In the genomic region with DNA sequence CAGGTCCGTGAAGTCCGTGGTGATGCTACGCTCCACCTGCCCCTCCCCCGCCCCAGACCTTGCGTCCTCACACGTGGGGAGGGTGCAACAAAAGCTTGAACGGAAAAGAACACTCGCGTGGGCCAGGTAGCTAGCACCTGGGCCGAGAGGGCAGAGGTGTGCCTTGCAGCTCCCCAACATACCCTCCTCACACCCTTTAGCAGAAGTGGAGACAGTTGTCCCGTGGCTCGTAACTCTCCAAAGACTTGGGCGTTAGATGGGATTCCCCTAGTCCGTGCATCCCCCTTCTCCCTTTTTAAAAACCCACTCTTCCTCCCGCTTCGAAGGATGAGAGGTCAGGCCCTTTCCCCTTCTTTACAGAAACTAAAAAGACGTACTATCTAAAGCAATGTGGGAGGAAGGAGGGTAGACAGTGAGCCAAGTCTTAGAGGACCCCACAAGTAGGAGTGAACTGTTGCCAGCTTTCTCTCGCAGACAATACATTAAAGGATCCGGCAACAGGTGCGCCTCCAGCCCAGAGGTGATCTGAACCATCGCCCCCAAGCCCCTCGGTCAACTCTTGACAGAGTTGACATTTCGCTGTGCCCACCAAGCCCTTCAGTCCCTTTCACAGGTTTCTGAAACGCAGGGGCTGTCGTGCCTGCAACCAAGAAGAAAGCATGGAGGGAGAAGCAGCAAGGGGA, we compare ENCODE assay signal across 8 mouse cellular contexts. TPM values are rescaled to one million over a fixed set of nuclear protein-coding genes. Genes with fewer than 3 reads are reported as not detected.
DNase-seq lines count a peak whose midpoint lies in the region; ATAC-seq and TF ChIP-seq lines count a peak whose summit lies in the region.

No protein-coding gene starts in this region.

- peak overlapping the region; percentile 100 for H3K4me2 ChIP-seq in heart, embryonic 11.5 days
- peak overlapping the region; percentile 98 for H3K4me2 ChIP-seq in forebrain, embryonic 12.5 days
- H3K4me2 ChIP-seq in limb, embryonic 15.5 days = peak overlapping the region; percentile 98

- no peak for ATAC-seq in heart, embryonic 11.5 days (replicated peaks; ENCODE audit: insufficient number of reproducible peaks, low FRiP score, low TSS enrichment)
- ATAC-seq in G1E (ENCODE audit: extremely low read depth, insufficient number of reproducible peaks, low FRiP score, poor library complexity, severe bottlenecking) = 0 out of 2 replicates have a peak, but pooled peaks have one; percentile 0
- peak; percentile 1; the same call in 1 of the 2 replicates for ATAC-seq in forebrain, embryonic 12.5 days (ENCODE audit: low FRiP score)
- no peak for ATAC-seq in limb, embryonic 15.5 days (ENCODE audit: insufficient number of reproducible peaks, low FRiP score, low TSS enrichment, low read depth)

- TF ChIP-seq CTCF in G1E (IDR thresholded peaks at IDR 0.05; ENCODE audit: low read depth, low read length) = no peak
- no peak for TF ChIP-seq CTCF in small intestine, adult 2 months (IDR thresholded peaks at IDR 0.05; ENCODE audit: extremely low read depth, insufficient read length, insufficient replicate concordance, low read depth, low read length)

- intact Hi-C loops in heart, postnatal 25 days (cut with DNase I) = loop anchor here (5.0 kb wide), 2 partner anchors 187 to 202 kb away; no protein-coding TSS in a partner anchor

- peak overlapping the region; percentile 85 for H3K4me3 ChIP-seq in heart, embryonic 11.5 days (ENCODE audit: low read depth, low read length)
- H3K4me3 ChIP-seq in G1E (ENCODE audit: low read depth, low read length) = peak overlapping the region; percentile 89
- H3K4me3 ChIP-seq in forebrain, embryonic 12.5 days (replicated peaks) = peak overlapping the region; percentile 83
- peak overlapping the region; percentile 68 for H3K4me3 ChIP-seq in limb, embryonic 15.5 days
- H3K4me3 ChIP-seq in small intestine, adult 2 months (ENCODE audit: low read depth, low read length) = peak overlapping the region; percentile 80

- H3K36me3 ChIP-seq in heart, embryonic 11.5 days (ENCODE audit: control insufficient read depth, insufficient read depth, low read length) = no peaks in the 10 kb centered on the region
- peaks cover 18% of the 10 kb centered on the region for H3K36me3 ChIP-seq in G1E (replicated peaks)
- no peaks in the 10 kb centered on the region for H3K36me3 ChIP-seq in forebrain, embryonic 12.5 days (replicated peaks)
- no peaks in the 10 kb centered on the region for H3K36me3 ChIP-seq in limb, embryonic 15.5 days
- no peaks in the 10 kb centered on the region for H3K36me3 ChIP-seq in small intestine, adult 2 months (ENCODE audit: control insufficient read depth, insufficient read depth, low read length)

- WGBS in heart, embryonic 11.5 days (ENCODE audit: insufficient replicate concordance) = under 1% methylated on average over 25 of the region's 25 CpGs
- WGBS in forebrain, embryonic 12.5 days = under 1% methylated on average over 25 of the region's 25 CpGs
- under 1% methylated on average over 25 of the region's 25 CpGs for WGBS in limb, embryonic 15.5 days
- under 1% methylated on average over 25 of the region's 25 CpGs for WGBS in small intestine, adult 2 months

- H3K4me1 ChIP-seq in heart, embryonic 11.5 days (ENCODE audit: control insufficient read depth, insufficient read depth, low read length) = peaks cover 5% of the 10 kb centered on the region
- peaks cover 33% of the 10 kb centered on the region for H3K4me1 ChIP-seq in G1E (ENCODE audit: insufficient read depth, low read depth, low read length)
- H3K4me1 ChIP-seq in forebrain, embryonic 12.5 days = peaks cover 29% of the 10 kb centered on the region
- H3K4me1 ChIP-seq in limb, embryonic 15.5 days = peaks cover 31% of the 10 kb centered on the region; the same call in 1 of the 2 replicates
- peaks cover 2% of the 10 kb centered on the region; the same call in 1 of the 2 replicates for H3K4me1 ChIP-seq in small intestine, adult 2 months (ENCODE audit: control insufficient read depth, insufficient read depth, insufficient read length, low read length)

- peak overlapping the region; percentile 79 for H3K9ac ChIP-seq in heart, embryonic 11.5 days (ENCODE audit: low read depth, low read length)
- peak overlapping the region; percentile 72 for H3K9ac ChIP-seq in forebrain, embryonic 12.5 days
- H3K9ac ChIP-seq in limb, embryonic 15.5 days = peak overlapping the region; percentile 54; the same call in 1 of the 2 replicates

- no peaks in the 10 kb centered on the region for H3K9me3 ChIP-seq in heart, embryonic 11.5 days (replicated peaks; ENCODE audit: control insufficient read depth, low read length)
- 0 out of 2 replicates have a peak, but pooled peaks cover 6% of the 10 kb centered on the region for H3K9me3 ChIP-seq in G1E (replicated peaks)
- 0 out of 2 replicates have a peak, but pooled peaks cover 2% of the 10 kb centered on the region for H3K9me3 ChIP-seq in forebrain, embryonic 12.5 days
- no peaks in the 10 kb centered on the region for H3K9me3 ChIP-seq in limb, embryonic 15.5 days

- peaks cover 33% of the 10 kb centered on the region for H3K27me3 ChIP-seq in heart, embryonic 11.5 days (ENCODE audit: control insufficient read depth, insufficient read depth, low read length)
- no peaks in the 10 kb centered on the region for H3K27me3 ChIP-seq in G1E (ENCODE audit: insufficient read depth, low read length)
- H3K27me3 ChIP-seq in forebrain, embryonic 12.5 days = peaks cover 39% of the 10 kb centered on the region
- H3K27me3 ChIP-seq in limb, embryonic 15.5 days = peaks cover 41% of the 10 kb centered on the region
- H3K27me3 ChIP-seq in small intestine, adult 2 months (ENCODE audit: control insufficient read depth, insufficient read depth, low read length) = no peaks in the 10 kb centered on the region

- TF ChIP-seq POLR2A in small intestine, adult 2 months (IDR thresholded peaks at IDR 0.05; ENCODE audit: low read depth, low read length) = no peak

- DNase-seq in heart, postnatal 25 days (ENCODE audit: low spot score) = no peak
- no peak for DNase-seq in G1E (ENCODE audit: low spot score)
- no peak for DNase-seq in frontal cortex, postnatal 14 days (ENCODE audit: low spot score in 2 of 2)
- DNase-seq in frontal cortex, adult 2 months (ENCODE audit: extremely low spot score in 1 of 2, low spot score in 1 of 2) = no peak

- peak overlapping the region; percentile 18; the same call in 1 of the 2 replicates for H3K27ac ChIP-seq in heart, embryonic 11.5 days (ENCODE audit: low read depth, low read length)
- no peak overlapping the region for H3K27ac ChIP-seq in forebrain, embryonic 12.5 days
- H3K27ac ChIP-seq in limb, embryonic 15.5 days = peak overlapping the region; percentile 91
- peak overlapping the region; percentile 71; the same call in 1 of the 2 replicates for H3K27ac ChIP-seq in small intestine, adult 2 months (ENCODE audit: insufficient read depth, low read depth, low read length)

RNA-seq across cellular contexts. Expression of gene Nr4a2, which starts 8.5 kb away (rescaled TPM):
- polyA plus RNA-seq in heart, embryonic 11.5 days (2014; fragmentation: Nextera tagmentation; extraction: Ambion mirVana) = 2.8 and 3.9 TPM in 2 replicates
- 1 to 10 TPM; 1.3 to 1.8 TPM for total RNA-seq in heart, postnatal 25 days (2021)
- 12.9 and 13.9 TPM in 2 replicates for total RNA-seq in G1E (2014; fragmentation: Nextera tagmentation)
- total RNA-seq in G1E (2017) = 2.9 and 3.2 TPM in 2 replicates
- 2.5 and 3.0 TPM in 2 replicates for polyA plus RNA-seq in G1E (2012)
- 18.1 and 18.7 TPM in 2 replicates for polyA plus RNA-seq in forebrain, embryonic 12.5 days (2016; fragmentation: Nextera tagmentation; extraction: Ambion mirVana)
- polyA plus RNA-seq in limb, embryonic 15.5 days (2015; fragmentation: Nextera tagmentation; extraction: Ambion mirVana) = 6.6 and 7.3 TPM in 2 replicates
- 2.0 and 2.3 TPM in 2 replicates for polyA plus RNA-seq in small intestine, adult 2 months (2012; rRNA removed)
- 10.6 and 21.0 TPM in 2 replicates for polyA plus RNA-seq in frontal cortex, adult 2 months (2012; rRNA removed)

Comparison
In these comparisons a context has a peak if more than half of its experiments do, and no peak if none do; other contexts are left out.
1. ATAC-seq: peak in G1E (single experiment) and forebrain, embryonic 12.5 days (single experiment); none in heart, embryonic 11.5 days (single experiment) and limb, embryonic 15.5 days (single experiment).
2. Peak in every context shown above with its lines, with median percentiles within 50 percentile points of each other: H3K4me2 ChIP-seq, H3K4me3 ChIP-seq and H3K9ac ChIP-seq.